8 mouse cellular contexts compared by ENCODE assay signal in the genomic region with DNA sequence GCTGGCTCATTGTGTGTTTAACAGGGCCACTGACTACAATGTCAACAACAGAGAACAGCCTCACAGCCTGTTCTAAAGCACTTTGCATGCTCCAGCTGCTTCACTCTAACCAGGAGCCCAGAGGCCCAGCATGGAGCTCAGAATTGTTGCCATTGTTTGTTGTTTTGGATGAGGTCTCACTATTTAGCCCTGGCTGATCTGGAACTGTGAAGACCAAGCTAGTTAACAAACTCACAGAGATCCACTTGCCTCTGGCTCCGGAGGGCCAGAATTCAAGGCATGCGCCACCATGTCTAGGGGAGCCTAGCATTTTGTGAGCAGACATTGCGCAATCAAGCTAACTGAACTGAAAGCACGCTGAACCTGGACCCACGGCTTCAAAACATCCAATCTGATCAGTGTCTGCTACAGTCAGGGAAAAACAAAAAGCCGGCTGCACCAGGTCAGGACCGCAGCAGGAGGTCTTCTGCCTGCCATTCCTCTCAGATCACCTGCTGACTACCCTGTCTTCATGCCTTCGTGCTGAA. TPM values are rescaled to one million over a fixed set of nuclear protein-coding genes. Genes with fewer than 3 reads are reported as not detected.
DNase-seq lines count a peak whose midpoint lies in the region; ATAC-seq and TF ChIP-seq lines count a peak whose summit lies in the region.

No protein-coding gene starts in this region.

- H3K4me1 ChIP-seq in hindbrain, embryonic 10.5 days (replicated peaks) = peaks cover 18% of the 10 kb centered on the region
- peaks cover 2% of the 10 kb centered on the region; the same call in 1 of the 2 replicates for H3K4me1 ChIP-seq in hindbrain, embryonic 16.5 days (ENCODE audit: control insufficient read depth, insufficient read depth, low read depth, low read length)
- 0 out of 2 replicates have a peak, but pooled peaks cover 6% of the 10 kb centered on the region for H3K4me1 ChIP-seq in intestine, postnatal 0 days (replicated peaks; ENCODE audit: control insufficient read depth, insufficient read depth, low read length)
- H3K4me1 ChIP-seq in lung, embryonic 15.5 days = peaks cover 13% of the 10 kb centered on the region

- no peaks in the 10 kb centered on the region for H3K27me3 ChIP-seq in hindbrain, embryonic 10.5 days (ENCODE audit: insufficient read depth, poor library complexity, severe bottlenecking)
- H3K27me3 ChIP-seq in hindbrain, embryonic 16.5 days (replicated peaks; ENCODE audit: control insufficient read depth, insufficient read depth, low read length) = no peaks in the 10 kb centered on the region
- no peaks in the 10 kb centered on the region for H3K27me3 ChIP-seq in intestine, postnatal 0 days (replicated peaks; ENCODE audit: control insufficient read depth, insufficient read depth, low read length)
- H3K27me3 ChIP-seq in lung, embryonic 15.5 days = no peaks in the 10 kb centered on the region

- 19% methylated on average over 8 of the region's 8 CpGs for WGBS in hindbrain, embryonic 10.5 days
- WGBS in hindbrain, embryonic 16.5 days = 16% methylated on average over 8 of the region's 8 CpGs
- 20% methylated on average over 8 of the region's 8 CpGs for WGBS in intestine, postnatal 0 days
- WGBS in lung, embryonic 15.5 days = 25% methylated on average over 8 of the region's 8 CpGs

- peak overlapping the region; percentile 16; the same call in 1 of the 2 replicates for H3K4me3 ChIP-seq in hindbrain, embryonic 10.5 days
- no peak overlapping the region for H3K4me3 ChIP-seq in hindbrain, embryonic 16.5 days (ENCODE audit: low read length)
- no peak overlapping the region for H3K4me3 ChIP-seq in intestine, postnatal 0 days (ENCODE audit: low read depth, low read length)
- H3K4me3 ChIP-seq in lung, embryonic 15.5 days = no peak overlapping the region

- peak; percentile 38 for DNase-seq in hindbrain, embryonic 10.5 days (ENCODE audit: low spot score)
- DNase-seq in embryo, embryonic 10.5 days (ENCODE audit: low spot score) = peak; percentile 52
- peak; percentile 48 to 52 for DNase-seq in urinary bladder, postnatal 36 days (ENCODE audit: low spot score in 2 of 2)
- no peak for DNase-seq in MN1 (ENCODE audit: low spot score)
- DNase-seq in left cerebral cortex, postnatal 10 days (ENCODE audit: extremely low spot score in 1 of 2, low spot score in 2 of 2) = no peak

- H3K27ac ChIP-seq in hindbrain, embryonic 10.5 days = peak overlapping the region; percentile 79
- no peak overlapping the region for H3K27ac ChIP-seq in hindbrain, embryonic 16.5 days (ENCODE audit: low read depth, low read length)
- peak overlapping the region; percentile 2; the same call in 1 of the 2 replicates for H3K27ac ChIP-seq in intestine, postnatal 0 days (ENCODE audit: low read depth, low read length)
- peak overlapping the region; percentile 30; the same call in 1 of the 2 replicates for H3K27ac ChIP-seq in lung, embryonic 15.5 days

- TF ChIP-seq CTCF in intestine, postnatal 0 days (IDR thresholded peaks at IDR 0.05; ENCODE audit: low read depth) = no peak

- ATAC-seq in hindbrain, embryonic 16.5 days = no peak
- 0 out of 2 replicates have a peak, but pooled peaks have one; percentile 23 for ATAC-seq in intestine, postnatal 0 days
- no peak for ATAC-seq in lung, embryonic 15.5 days (ENCODE audit: borderline replicate concordance, extremely low read depth, low FRiP score, low TSS enrichment)

- H3K9ac ChIP-seq in hindbrain, embryonic 16.5 days (ENCODE audit: low read depth, low read length) = no peak overlapping the region
- H3K9ac ChIP-seq in intestine, postnatal 0 days (ENCODE audit: low read depth, low read length) = no peak overlapping the region
- no peak overlapping the region for H3K9ac ChIP-seq in lung, embryonic 15.5 days

- H3K36me3 ChIP-seq in hindbrain, embryonic 10.5 days = no peaks in the 10 kb centered on the region
- H3K36me3 ChIP-seq in hindbrain, embryonic 16.5 days (ENCODE audit: control insufficient read depth, insufficient read depth, low read length) = no peaks in the 10 kb centered on the region
- H3K36me3 ChIP-seq in intestine, postnatal 0 days (ENCODE audit: control insufficient read depth, insufficient read depth) = no peaks in the 10 kb centered on the region
- H3K36me3 ChIP-seq in lung, embryonic 15.5 days = no peaks in the 10 kb centered on the region

- intact Hi-C loops in left cerebral cortex, postnatal 10 days (cut with DNase I) = no loop called here

- no peak overlapping the region for H3K4me2 ChIP-seq in hindbrain, embryonic 16.5 days (ENCODE audit: low read length)
- peak overlapping the region; percentile 48; the same call in 1 of the 2 replicates for H3K4me2 ChIP-seq in intestine, postnatal 0 days (replicated peaks; ENCODE audit: low read depth)
- peak overlapping the region; percentile 30; the same call in 1 of the 2 replicates for H3K4me2 ChIP-seq in lung, embryonic 15.5 days

- no peaks in the 10 kb centered on the region for H3K9me3 ChIP-seq in hindbrain, embryonic 10.5 days
- H3K9me3 ChIP-seq in hindbrain, embryonic 16.5 days (ENCODE audit: control insufficient read depth, low read length) = no peaks in the 10 kb centered on the region
- no peaks in the 10 kb centered on the region for H3K9me3 ChIP-seq in intestine, postnatal 0 days (ENCODE audit: control insufficient read depth)
- H3K9me3 ChIP-seq in lung, embryonic 15.5 days = no peaks in the 10 kb centered on the region

RNA-seq across cellular contexts. Expression of a gene that starts 4.6 kb away (rescaled TPM):
- polyA plus RNA-seq in hindbrain, embryonic 10.5 days (2016; fragmentation: Nextera tagmentation; extraction: Ambion mirVana) = 71.1 and 77.3 TPM in 2 replicates
- 63.7 and 72.1 TPM in 2 replicates for polyA plus RNA-seq in hindbrain, embryonic 16.5 days (2015; fragmentation: Nextera tagmentation; extraction: Ambion mirVana)
- polyA plus RNA-seq in intestine, postnatal 0 days (2015; fragmentation: Nextera tagmentation; extraction: Ambion mirVana) = 23.2 and 30.8 TPM in 2 replicates
- polyA plus RNA-seq in lung, embryonic 15.5 days (2015; fragmentation: Nextera tagmentation; extraction: Ambion mirVana) = 56.3 and 66.7 TPM in 2 replicates
- total RNA-seq in left cerebral cortex, postnatal 10 days (2021) = 10 to 100 TPM; 48.2 to 58.8 TPM

RNA-seq across cellular contexts. Expression of a gene that starts 41.9 kb away (rescaled TPM):
- 0.93 and 1.3 TPM in 2 replicates for polyA plus RNA-seq in hindbrain, embryonic 10.5 days (2016; fragmentation: Nextera tagmentation; extraction: Ambion mirVana)
- polyA plus RNA-seq in hindbrain, embryonic 16.5 days (2015; fragmentation: Nextera tagmentation; extraction: Ambion mirVana) = 1.0 and 1.3 TPM in 2 replicates
- polyA plus RNA-seq in intestine, postnatal 0 days (2015; fragmentation: Nextera tagmentation; extraction: Ambion mirVana) = 6.7 and 9.6 TPM in 2 replicates
- 9.1 and 10.0 TPM in 2 replicates for polyA plus RNA-seq in lung, embryonic 15.5 days (2015; fragmentation: Nextera tagmentation; extraction: Ambion mirVana)
- 1 to 10 TPM; 1.4 to 1.5 TPM for total RNA-seq in left cerebral cortex, postnatal 10 days (2021)

RNA-seq across cellular contexts. Expression of a gene that starts 58.7 kb away (rescaled TPM):
- 1,372 and 1,373 TPM in 2 replicates for polyA plus RNA-seq in hindbrain, embryonic 10.5 days (2016; fragmentation: Nextera tagmentation; extraction: Ambion mirVana)
- polyA plus RNA-seq in hindbrain, embryonic 16.5 days (2015; fragmentation: Nextera tagmentation; extraction: Ambion mirVana) = 893 and 1,080 TPM in 2 replicates
- polyA plus RNA-seq in intestine, postnatal 0 days (2015; fragmentation: Nextera tagmentation; extraction: Ambion mirVana) = 326 and 352 TPM in 2 replicates
- polyA plus RNA-seq in lung, embryonic 15.5 days (2015; fragmentation: Nextera tagmentation; extraction: Ambion mirVana) = 735 and 742 TPM in 2 replicates
- total RNA-seq in left cerebral cortex, postnatal 10 days (2021) = 100 to 1,000 TPM; 942 to 954 TPM

Comparison
In these comparisons a context has a peak if more than half of its experiments do, and no peak if none do; other contexts are left out.
1. DNase-seq: peak in hindbrain, embryonic 10.5 days (single experiment), embryo, embryonic 10.5 days (single experiment) and urinary bladder, postnatal 36 days (2 of 2); none in MN1 (single experiment) and left cerebral cortex, postnatal 10 days (0 of 2).